Mouse (Mus musculus): ENCODE measurements at regions not wholly inside any gene's neighbourhood (a gene's known extent, or its start where the extent isn't known, plus 50 kb on each side); places are given as distances from the start of the nearest gene placed in this dataset.

GRCm38 (mm10) chr16:29738075-29738474, 158.9 kb downstream of the Opa1 start:
- TF ChIP-seq CTCF (IDR thresholded peaks at IDR 0.05) = no peak
- no peak for TF ChIP-seq EP300 (IDR thresholded peaks at IDR 0.05)
